Mouse (Mus musculus) macrophage (primary cell): Measurements from ENCODE around the gene Fars2. TPM values are rescaled to one million over a fixed set of nuclear protein-coding genes. Genes with fewer than 3 reads are reported as not detected.

Experiments used
- H3K27ac ChIP-seq: fragments of 350-480 bp; formaldehyde crosslinking; 2 replicates; pipeline ENCODE4 v1.9.0; 2021
- H3K36me3 ChIP-seq: fragments of 350-480 bp; formaldehyde crosslinking; 2 replicates; pipeline ENCODE4 v1.9.0; 2021; ENCODE audit errors: inconsistent target
- H3K4me3 ChIP-seq: fragments of 350-480 bp; formaldehyde crosslinking; 2 replicates; pipeline ENCODE4 v1.9.0; 2021; ENCODE audit errors: inconsistent target
- H3K79me2 ChIP-seq: fragments of 350-480 bp; formaldehyde crosslinking; 2 replicates; pipeline ENCODE4 v1.9.0; 2021; ENCODE audit errors: inconsistent target
- WGBS: methylation state at CpG from one replicate; pipeline ENCODE4 v1.1.7; 2026; ENCODE audit warnings: inconsistent platforms; ENCODE audit not compliant: missing documents; 5-methylcytosine and 5-hydroxymethylcytosine counted together
- polyA plus RNA-seq: library from polyadenylated mRNA; stranded (reverse); fragments of 250-400 nt; gene quantifications from 3 replicates; pipeline ENCODE4 v1.2.4, GENCODE M21; 2018; ENCODE audit warnings: inconsistent platforms

Gene Fars2
- polyA plus RNA-seq, 1 experiment from 2014 or later: 31.1 TPM

DNA sequence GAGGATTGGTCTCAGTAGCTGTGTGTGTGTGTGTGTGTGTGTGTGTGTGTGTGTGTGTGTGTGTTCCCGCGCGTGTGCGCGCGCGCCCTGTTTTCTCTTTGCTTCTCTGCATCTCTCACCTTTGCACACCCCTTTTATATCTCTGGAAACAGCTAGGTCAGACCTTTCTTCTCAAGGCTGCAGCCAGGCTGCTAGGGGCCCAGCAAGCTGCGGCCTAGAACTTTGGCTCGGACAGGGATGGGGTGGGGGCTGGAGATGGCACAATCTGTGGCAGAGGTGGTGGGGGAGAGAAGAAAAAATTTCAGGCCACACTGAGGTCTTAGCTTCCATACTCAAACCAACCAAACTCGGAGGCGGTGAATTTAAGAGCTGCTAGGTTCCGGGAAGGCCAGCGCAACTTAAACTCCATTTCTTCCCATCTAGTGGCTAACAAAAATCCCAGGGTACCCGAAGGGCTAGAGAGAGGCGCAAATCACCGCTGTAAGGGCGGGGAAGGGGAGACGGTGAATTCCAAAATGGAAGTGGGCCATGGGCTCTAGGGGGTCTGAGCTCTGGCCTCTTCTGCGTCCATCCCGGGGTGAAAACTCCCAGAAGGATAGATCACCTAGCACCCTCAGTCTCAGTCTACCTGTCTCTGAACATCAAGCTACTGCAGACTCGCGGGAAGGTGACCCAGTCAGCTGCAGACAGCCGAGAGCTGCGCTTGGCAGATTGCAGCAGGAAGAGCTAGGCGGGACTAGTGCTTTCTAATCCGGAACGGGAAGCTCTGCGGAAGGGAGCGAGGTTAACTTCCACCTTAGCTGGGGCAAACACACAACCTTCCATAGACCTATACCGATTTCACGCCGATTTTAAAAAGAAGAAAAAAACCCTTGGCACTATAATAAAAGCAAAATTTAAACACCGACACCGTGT, 614.1 kb downstream of the Fars2 start:
- no peaks in the 10 kb centered on the region for H3K79me2 ChIP-seq
- no peaks in the 10 kb centered on the region for H3K36me3 ChIP-seq
- peak overlapping the region; percentile 32 for H3K4me3 ChIP-seq
- no peak overlapping the region for H3K27ac ChIP-seq
- 10% methylated on average over 26 of the region's 34 CpGs for WGBS

DNA sequence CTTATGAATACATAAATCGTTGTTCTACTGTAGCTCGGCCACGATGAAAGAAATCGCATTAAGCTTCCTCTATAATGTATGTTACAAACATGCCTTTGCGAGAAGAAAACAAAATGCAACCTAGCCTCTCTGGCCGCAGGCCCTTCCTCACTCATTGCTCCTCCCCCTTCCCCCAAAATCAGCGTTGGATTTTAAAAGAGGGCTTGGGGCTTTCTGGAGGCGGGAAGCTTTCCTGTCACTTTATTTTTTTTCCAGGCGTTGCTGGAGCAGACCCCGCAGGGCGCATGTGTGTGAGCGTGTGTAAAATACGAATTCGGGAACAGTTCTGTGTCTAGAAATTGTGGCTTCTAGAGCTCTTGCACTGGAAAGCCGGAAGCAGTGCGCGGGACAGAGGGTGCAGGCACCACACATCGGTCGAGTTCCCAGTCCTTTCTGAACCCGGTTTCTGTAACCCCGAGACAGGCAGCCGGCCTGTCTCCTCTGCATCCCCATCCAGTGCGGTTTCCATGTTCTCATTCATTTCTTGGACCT, 614.8 kb downstream of the Fars2 start:
- H3K36me3 ChIP-seq: no peaks in the 10 kb centered on the region
- no peaks in the 10 kb centered on the region for H3K79me2 ChIP-seq
- 3% methylated on average over 21 of the region's 23 CpGs for WGBS
- H3K4me3 ChIP-seq: peak overlapping the region; percentile 32
- H3K27ac ChIP-seq: no peak overlapping the region

GRCm38 (mm10) chr13:36732891-36733490, 615.8 kb downstream of the Fars2 start:
- 28% methylated on average over 6 of the region's 6 CpGs for WGBS
- no peak overlapping the region for H3K4me3 ChIP-seq
- H3K79me2 ChIP-seq: no peaks in the 10 kb centered on the region
- no peaks in the 10 kb centered on the region for H3K36me3 ChIP-seq
- no peak overlapping the region for H3K27ac ChIP-seq

GRCm38 (mm10) chr13:36733566-36733965, 616.4 kb downstream of the Fars2 start:
- Histone ChIP-seq H3K36me3 (no peaks in the 10 kb centered on the region), H3K27ac (no peak overlapping the region), H3K4me3 (no peak overlapping the region), H3K79me2 (no peaks in the 10 kb centered on the region)
- WGBS: 15% methylated on average over 10 of the region's 10 CpGs

DNA sequence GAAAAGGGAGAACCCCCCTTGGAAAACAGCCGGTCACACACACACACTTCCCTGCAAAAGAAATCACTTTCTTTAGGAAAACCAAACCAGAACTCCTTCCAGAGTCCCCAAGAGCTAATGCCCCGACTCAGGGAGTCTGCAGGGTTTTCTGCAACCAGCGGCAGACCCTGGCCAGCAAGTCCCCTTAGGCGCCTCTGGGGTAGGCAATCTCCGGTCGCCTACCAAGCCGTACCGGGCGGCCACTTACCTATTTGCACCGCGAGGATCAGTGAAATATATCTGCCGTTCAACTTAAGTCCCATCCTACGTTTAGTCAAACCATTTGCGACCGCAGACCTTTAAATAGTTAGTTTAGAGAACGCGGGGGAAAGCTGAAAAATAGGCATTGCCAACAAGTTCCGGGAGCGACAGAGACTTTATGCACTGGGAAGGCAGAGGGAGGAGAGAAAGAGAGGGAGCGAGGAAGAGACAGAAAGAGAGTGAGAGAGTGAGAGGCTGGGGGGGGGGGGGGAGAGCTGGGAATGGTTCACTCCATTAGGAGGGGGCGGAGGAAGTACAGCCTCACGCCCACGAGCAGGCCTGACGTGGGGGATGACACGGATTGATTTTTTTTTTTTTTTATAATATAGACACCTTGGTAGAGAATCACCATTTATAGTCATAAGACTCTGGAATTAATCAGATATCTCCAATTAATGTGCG, 616.9 kb downstream of the Fars2 start:
- 6% methylated on average over 26 of the region's 26 CpGs for WGBS
- no peak overlapping the region for H3K27ac ChIP-seq

GRCm38 (mm10) chr13:36734731-36735571, 617.7 kb downstream of the Fars2 start, which contains the start of gene Nrn1:
Nrn1 (minus strand) TSS chr13:36735131.
- H3K27ac ChIP-seq: no peak within 1 kb of the TSS

More for the DNA sequence above, 616.9 kb downstream of the Fars2 start:
- no peaks in the 10 kb centered on the region for H3K36me3 ChIP-seq
- H3K79me2 ChIP-seq: no peaks in the 10 kb centered on the region
- no peak overlapping the region for H3K4me3 ChIP-seq

DNA sequence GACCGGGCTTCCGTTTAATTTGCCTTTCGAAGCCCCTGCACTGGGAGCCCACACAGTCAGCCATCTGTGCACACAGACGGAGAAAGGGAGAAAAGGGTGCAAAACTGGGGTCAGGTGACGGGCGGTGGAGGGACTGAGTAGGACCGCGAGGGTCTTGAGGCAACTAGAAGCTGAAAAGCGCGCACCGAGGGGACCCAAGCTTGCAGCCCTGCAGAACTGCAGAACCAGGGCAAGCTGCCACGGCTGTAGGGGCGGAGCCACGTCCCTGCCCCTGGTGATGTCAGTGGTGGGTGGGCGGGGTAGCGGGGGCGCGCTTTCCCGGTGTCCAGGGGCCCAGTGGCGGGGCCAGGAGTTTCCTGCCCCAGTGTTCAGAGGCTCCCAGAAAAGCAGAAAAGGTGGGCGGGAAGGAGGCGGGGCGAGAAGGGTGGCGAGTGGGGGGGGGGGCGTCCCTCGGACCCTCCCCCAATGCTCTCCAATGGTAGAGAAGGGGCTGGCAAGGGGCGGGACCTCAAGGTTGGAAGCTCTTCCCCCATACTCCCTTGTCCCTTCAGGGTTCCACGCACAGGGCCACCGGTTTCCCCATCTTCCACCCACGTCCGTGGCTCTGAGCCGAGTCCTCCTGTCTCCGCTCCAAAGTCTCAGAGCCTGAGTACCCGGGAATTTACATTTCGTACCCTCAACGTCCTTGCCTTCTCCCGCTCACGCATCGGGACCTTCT, 618.8 kb downstream of the Fars2 start:
- H3K79me2 ChIP-seq: no peaks in the 10 kb centered on the region
- H3K27ac ChIP-seq: no peak overlapping the region

More at GRCm38 (mm10) chr13:36734731-36735571, 617.7 kb downstream of the Fars2 start, which contains the start of gene Nrn1:
- H3K79me2 ChIP-seq: no peaks in the 10 kb centered on the region
- 4% methylated on average over 38 of the region's 50 CpGs for WGBS
- no peaks in the 10 kb centered on the region for H3K36me3 ChIP-seq
- H3K4me3 ChIP-seq: no peak within 1 kb of the TSS

DNA sequence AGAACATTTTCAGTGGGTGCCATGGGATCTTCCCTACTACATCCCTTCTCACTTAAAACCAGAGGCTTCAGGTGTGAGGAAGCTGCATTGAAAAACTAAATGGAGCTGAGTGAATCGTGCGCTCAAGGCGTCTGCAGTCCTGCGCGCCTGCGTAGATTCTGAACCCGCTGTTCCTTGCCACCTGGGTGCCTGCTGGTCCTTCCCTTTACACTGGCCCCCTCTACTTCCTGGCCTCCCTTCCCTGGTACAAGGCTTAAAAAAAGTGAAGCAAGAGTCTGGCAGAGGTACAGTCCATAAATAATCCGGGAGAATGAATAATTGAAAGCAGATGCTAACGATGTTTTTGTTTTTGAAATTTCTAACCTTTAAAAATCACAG, 619.4 kb downstream of the Fars2 start:
- H3K4me3 ChIP-seq: no peak overlapping the region
- 8% methylated on average over 9 of the region's 9 CpGs for WGBS
- no peaks in the 10 kb centered on the region for H3K36me3 ChIP-seq
- no peaks in the 10 kb centered on the region for H3K79me2 ChIP-seq
- no peak overlapping the region for H3K27ac ChIP-seq

More for the DNA sequence above, 618.8 kb downstream of the Fars2 start:
- Histone ChIP-seq H3K36me3 (no peaks in the 10 kb centered on the region), H3K4me3 (no peak overlapping the region)
- WGBS: 4% methylated on average over 34 of the region's 39 CpGs

GRCm38 (mm10) chr13:36750056-36750455, 632.8 kb downstream of the Fars2 start:
- H3K27ac ChIP-seq: no peak overlapping the region
- H3K79me2 ChIP-seq: no peaks in the 10 kb centered on the region
- H3K36me3 ChIP-seq: no peaks in the 10 kb centered on the region
- 43% methylated on average over 2 of the region's 2 CpGs for WGBS
- no peak overlapping the region for H3K4me3 ChIP-seq

GRCm38 (mm10) chr13:36751861-36752260, 634.6 kb downstream of the Fars2 start:
- Histone ChIP-seq H3K27ac (no peak overlapping the region), H3K79me2 (no peaks in the 10 kb centered on the region), H3K4me3 (no peak overlapping the region), H3K36me3 (no peaks in the 10 kb centered on the region)
- WGBS: 92% methylated on average over 3 of the region's 3 CpGs

GRCm38 (mm10) chr13:36766801-36767200, 649.6 kb downstream of the Fars2 start:
- WGBS: 76% methylated on average over 2 of the region's 2 CpGs
- H3K79me2 ChIP-seq: no peaks in the 10 kb centered on the region
- no peak overlapping the region for H3K27ac ChIP-seq
- no peaks in the 10 kb centered on the region for H3K36me3 ChIP-seq
- no peak overlapping the region for H3K4me3 ChIP-seq
